Mouse (Mus musculus) hindbrain, embryonic 12.5 days (tissue): ENCODE results near the gene Fggy. TPM values are rescaled to one million over a fixed set of nuclear protein-coding genes. Genes with fewer than 3 reads are reported as not detected.
A peak's percentile ranks its signal among the peaks of the same experiment; 100 is the strongest.

Experiments used
- ATAC-seq: fragments of 200-750 bp; cut with Nextera tagmentation; 2 replicates; pipeline ENCODE4 v1.8.0; 2017; ENCODE audit warnings: moderate TSS enrichment; ENCODE audit not compliant: low FRiP score
- H3K27ac ChIP-seq: fragments of 300-500 bp; sonication (generic); 2 replicates; pipeline ENCODE4 v1.5.1; 2016; ENCODE audit warnings: mild to moderate bottlenecking
- H3K27me3 ChIP-seq: fragments of 300-500 bp; sonication (generic); 2 replicates; pipeline ENCODE4 v1.6.1; 2016; ENCODE audit warnings: mild to moderate bottlenecking
- H3K36me3 ChIP-seq: fragments of 300-500 bp; sonication (generic); 2 replicates; pipeline ENCODE4 v1.6.1; 2016; ENCODE audit warnings: mild to moderate bottlenecking
- H3K4me1 ChIP-seq: fragments of 300-500 bp; sonication (generic); 2 replicates; pipeline ENCODE4 v1.6.1; 2016
- H3K4me2 ChIP-seq: fragments of 300-500 bp; sonication (generic); replicated peaks from 2 replicates; pipeline ENCODE4 v1.6.1; 2016; ENCODE audit warnings: mild to moderate bottlenecking
- H3K4me3 ChIP-seq: fragments of 300-500 bp; sonication (generic); 2 replicates; pipeline ENCODE4 v1.5.1; 2016; ENCODE audit warnings: mild to moderate bottlenecking
- H3K9ac ChIP-seq: fragments of 300-500 bp; sonication (generic); 2 replicates; pipeline ENCODE4 v1.6.1; 2016; ENCODE audit warnings: mild to moderate bottlenecking, moderate library complexity
- H3K9me3 ChIP-seq: fragments of 300-500 bp; sonication (generic); replicated peaks from 2 replicates; pipeline ENCODE4 v1.6.1; 2016; ENCODE audit warnings: mild to moderate bottlenecking
- WGBS: fragments of 180-500 bp; shearing (Covaris S2); methylation state at CpG from one replicate; pipeline ENCODE4 v1.1.7; 2016; 5-methylcytosine and 5-hydroxymethylcytosine counted together
- polyA plus RNA-seq: library from polyadenylated mRNA; unstranded; fragments of >200 nt; fragmentation: Nextera tagmentation; extraction: Ambion mirVana; gene quantifications from 2 replicates; pipeline ENCODE4 v1.2.1, GENCODE M21; 2016

Gene Fggy
- polyA plus RNA-seq, 1 experiment from 2014 or later, result 8.7 TPM

DNA sequence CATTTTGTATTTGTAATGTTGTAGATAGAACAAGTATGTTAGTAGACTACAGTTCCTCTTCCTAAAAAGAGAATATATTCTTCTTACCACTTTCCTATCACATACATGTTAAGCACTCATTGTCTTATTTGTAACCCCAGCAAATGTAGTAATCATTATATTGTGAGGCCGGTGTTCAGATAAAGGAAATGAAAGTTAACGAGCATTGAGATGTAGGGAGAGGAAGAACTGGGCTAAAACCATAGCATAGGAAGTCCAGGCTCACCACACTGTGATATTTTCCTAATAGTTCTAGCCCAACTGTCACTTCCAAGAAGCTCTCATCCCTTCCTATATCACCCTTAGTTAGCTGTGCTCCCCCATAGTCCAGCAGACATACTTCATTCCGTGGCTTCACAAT lies 218.3 kb downstream of the Fggy start:
- Histone ChIP-seq H3K4me3 (no peak overlapping the region), H3K36me3 (no peaks in the 10 kb centered on the region), H3K4me2 (no peak overlapping the region), H3K27ac (no peak overlapping the region), H3K9me3 (no peaks in the 10 kb centered on the region), H3K9ac (no peak overlapping the region), H3K27me3 (no peaks in the 10 kb centered on the region), H3K4me1 (peaks cover 3% of the 10 kb centered on the region; the same call in 1 of the 2 replicates)
- ATAC-seq, result no peak
- WGBS, result 89% methylated on average over 3 of the region's 3 CpGs

DNA sequence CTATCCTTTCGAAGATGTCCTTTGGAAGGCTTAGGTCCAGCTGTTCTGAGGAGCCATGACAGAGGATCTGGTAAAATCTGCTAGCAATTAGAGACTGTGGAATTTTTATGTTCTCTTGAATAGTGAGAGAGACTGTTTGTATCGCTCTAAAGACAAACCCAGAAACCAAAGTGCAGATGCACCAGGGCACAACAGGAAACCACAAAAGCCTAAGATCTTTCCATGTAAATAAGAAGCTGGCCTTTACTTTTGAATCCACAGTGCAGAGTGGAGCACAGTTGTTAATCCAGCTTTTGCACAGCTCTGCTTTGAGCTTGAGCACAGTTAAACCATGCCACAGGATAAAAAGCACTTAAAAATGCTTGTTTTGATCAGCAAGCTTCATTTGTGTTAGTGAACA lies 220.5 kb downstream of the Fggy start:
- Histone ChIP-seq H3K4me3 (no peak overlapping the region), H3K4me2 (no peak overlapping the region), H3K9me3 (no peaks in the 10 kb centered on the region), H3K9ac (no peak overlapping the region), H3K27ac (no peak overlapping the region), H3K27me3 (no peaks in the 10 kb centered on the region), H3K4me1 (no peaks in the 10 kb centered on the region; the same call in 1 of the 2 replicates), H3K36me3 (no peaks in the 10 kb centered on the region)
- no peak for ATAC-seq
- 76% methylated on average over 2 of the region's 2 CpGs for WGBS

DNA sequence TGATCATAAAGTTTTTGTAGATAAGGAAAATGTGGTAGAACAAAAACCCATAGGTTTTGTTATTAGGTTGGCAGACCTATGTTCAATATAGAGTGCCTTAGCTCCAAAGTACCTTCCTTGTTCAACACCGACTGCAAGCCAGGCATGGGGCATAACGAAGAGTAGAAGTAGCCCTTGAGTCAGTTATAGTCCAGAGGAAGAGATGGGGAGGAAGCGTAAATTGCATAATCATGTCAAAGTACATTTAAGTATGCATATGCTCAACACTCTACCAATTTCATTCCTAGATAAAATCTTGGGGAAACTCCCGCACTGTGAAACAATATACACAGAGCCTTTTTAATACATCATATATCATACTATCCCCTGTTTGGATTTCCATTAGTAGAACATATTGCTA lies 221.2 kb downstream of the Fggy start:
- H3K27ac ChIP-seq, result no peak overlapping the region
- H3K9ac ChIP-seq, result no peak overlapping the region
- no peaks in the 10 kb centered on the region for H3K36me3 ChIP-seq
- no peaks in the 10 kb centered on the region for H3K9me3 ChIP-seq
- no peak for ATAC-seq
- WGBS, result 93% methylated on average over 4 of the region's 4 CpGs
- no peak overlapping the region for H3K4me3 ChIP-seq
- no peak overlapping the region for H3K4me2 ChIP-seq
- H3K4me1 ChIP-seq, result no peaks in the 10 kb centered on the region
- no peaks in the 10 kb centered on the region for H3K27me3 ChIP-seq

DNA sequence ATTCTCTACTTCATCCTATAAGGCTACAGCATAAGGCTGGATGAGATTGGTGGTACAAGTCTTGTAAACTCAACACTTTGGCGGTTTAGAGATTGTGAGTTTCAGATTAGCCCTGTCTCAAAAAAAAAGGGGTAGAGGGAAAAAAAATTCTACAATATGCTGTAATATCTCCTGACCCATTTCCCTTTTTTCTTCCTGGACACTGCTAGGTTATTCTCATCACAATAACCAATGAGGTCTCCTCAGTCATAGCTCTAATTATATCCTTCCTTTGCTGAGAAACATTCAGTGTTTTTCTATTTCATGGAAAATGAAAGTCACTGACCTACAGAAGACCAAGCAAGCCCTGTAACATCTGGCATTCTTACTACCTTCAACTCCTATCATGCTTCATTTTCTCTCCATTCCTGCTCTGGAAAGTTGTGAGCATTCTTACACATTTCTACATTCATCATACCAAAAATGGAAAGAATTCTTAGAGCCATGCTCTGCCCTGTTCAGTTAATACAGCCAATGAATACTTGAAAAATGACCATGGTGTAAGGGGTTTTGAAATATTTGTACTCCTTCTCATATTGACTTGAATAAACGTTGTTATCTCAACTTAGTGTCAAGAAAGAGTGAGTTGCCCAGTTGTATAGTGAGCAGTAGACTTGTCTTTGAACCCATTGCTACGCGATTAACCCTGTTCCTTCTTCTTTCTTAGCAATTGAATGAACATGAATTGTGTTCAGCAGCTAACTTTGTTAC lies 227.0 kb downstream of the Fggy start:
- no peak for ATAC-seq

DNA sequence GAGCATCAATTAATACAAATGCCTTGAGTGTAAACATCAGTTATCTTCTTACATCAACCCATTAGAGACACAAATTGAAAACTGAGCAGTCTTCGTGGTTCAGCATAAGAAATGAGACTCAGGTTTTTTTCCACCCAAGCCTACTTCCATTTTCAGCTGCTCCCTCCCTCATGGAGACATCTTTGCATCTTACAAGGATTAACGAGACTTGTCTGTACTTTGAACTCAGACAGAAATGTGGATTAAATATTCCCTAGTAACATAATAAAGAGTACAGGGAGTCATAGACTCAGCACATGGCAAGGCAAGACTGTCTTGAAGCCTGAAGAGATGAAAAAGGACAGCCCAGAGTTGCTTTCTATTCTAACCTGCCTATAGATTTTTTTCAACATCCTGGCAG lies 230.3 kb downstream of the Fggy start:
- ATAC-seq, result no peak
- WGBS, result 52% methylated on average over 2 of the region's 2 CpGs
- no peaks in the 10 kb centered on the region for H3K9me3 ChIP-seq

More for the DNA sequence above, 227.0 kb downstream of the Fggy start:
- no peak overlapping the region for H3K4me2 ChIP-seq
- H3K9ac ChIP-seq, result no peak overlapping the region
- H3K27me3 ChIP-seq, result no peaks in the 10 kb centered on the region
- H3K4me1 ChIP-seq, result no peaks in the 10 kb centered on the region; the same call in 1 of the 2 replicates
- H3K27ac ChIP-seq, result no peak overlapping the region
- 87% methylated on average over 4 of the region's 4 CpGs for WGBS
- no peaks in the 10 kb centered on the region for H3K36me3 ChIP-seq
- no peak overlapping the region for H3K4me3 ChIP-seq
- no peaks in the 10 kb centered on the region for H3K9me3 ChIP-seq

DNA sequence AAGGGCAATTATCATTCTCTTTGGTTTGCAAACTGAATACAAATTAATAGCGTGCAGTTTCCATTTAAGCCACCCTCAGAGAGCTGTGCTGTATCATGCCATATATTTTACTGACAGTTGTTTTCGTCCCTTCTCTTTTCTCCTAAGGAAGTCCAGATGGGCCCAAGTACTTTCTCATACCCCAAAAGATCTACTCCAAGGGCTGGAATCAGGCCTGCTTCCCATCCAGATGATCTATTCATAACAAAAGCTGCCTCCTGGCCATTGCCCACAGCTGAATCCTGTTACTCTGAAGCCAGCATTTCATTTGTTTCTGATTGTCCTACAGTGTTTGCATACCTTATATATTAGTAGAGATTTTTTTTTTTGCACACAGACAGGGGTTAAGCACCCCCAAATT lies 231.6 kb downstream of the Fggy start:
- no peaks in the 10 kb centered on the region for H3K36me3 ChIP-seq
- ATAC-seq, result no peak
- no peak overlapping the region for H3K27ac ChIP-seq
- H3K4me3 ChIP-seq, result no peak overlapping the region
- no peaks in the 10 kb centered on the region for H3K27me3 ChIP-seq
- WGBS, result 65% methylated on average over 2 of the region's 2 CpGs
- H3K4me1 ChIP-seq, result no peaks in the 10 kb centered on the region; the same call in 1 of the 2 replicates
- no peak overlapping the region for H3K4me2 ChIP-seq
- H3K9me3 ChIP-seq, result no peaks in the 10 kb centered on the region
- no peak overlapping the region for H3K9ac ChIP-seq

More for the DNA sequence above, 230.3 kb downstream of the Fggy start:
- Histone ChIP-seq H3K27ac (no peak overlapping the region), H3K4me3 (no peak overlapping the region), H3K36me3 (no peaks in the 10 kb centered on the region), H3K9ac (no peak overlapping the region), H3K4me1 (no peaks in the 10 kb centered on the region; the same call in 1 of the 2 replicates), H3K4me2 (no peak overlapping the region), H3K27me3 (no peaks in the 10 kb centered on the region)

DNA sequence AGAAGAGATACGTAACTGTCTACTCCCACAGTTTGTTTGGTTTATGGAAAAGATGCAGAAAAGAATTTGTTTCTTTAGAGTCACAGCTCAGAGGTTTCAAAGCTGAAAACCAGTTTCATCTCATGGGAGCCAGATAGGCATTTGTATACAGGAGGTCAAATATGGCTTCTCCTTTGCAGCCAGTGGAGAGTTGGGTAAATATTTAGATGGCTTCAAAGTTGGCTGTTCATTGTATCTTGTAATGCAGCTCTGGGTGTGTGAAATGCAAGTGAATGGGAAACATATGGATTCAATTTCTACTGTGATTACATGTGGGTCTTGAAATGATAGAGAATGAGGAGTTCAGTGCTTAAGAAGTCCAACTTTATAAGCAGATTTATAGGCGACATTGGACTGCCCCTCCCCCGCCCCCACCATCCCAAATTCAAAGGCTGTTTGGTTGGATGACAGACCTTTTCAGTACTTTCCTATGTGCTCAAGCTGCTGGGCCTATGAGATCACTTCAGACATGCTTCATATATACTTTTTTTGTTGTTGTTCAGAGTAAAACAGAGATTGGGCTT lies 234.7 kb downstream of the Fggy start:
- H3K4me2 ChIP-seq, result no peak overlapping the region
- 84% methylated on average over 3 of the region's 3 CpGs for WGBS
- no peak overlapping the region for H3K9ac ChIP-seq
- no peak overlapping the region for H3K4me3 ChIP-seq
- no peaks in the 10 kb centered on the region; the same call in 1 of the 2 replicates for H3K4me1 ChIP-seq
- no peaks in the 10 kb centered on the region for H3K36me3 ChIP-seq
- no peaks in the 10 kb centered on the region for H3K9me3 ChIP-seq
- ATAC-seq, result no peak
- H3K27me3 ChIP-seq, result no peaks in the 10 kb centered on the region
- H3K27ac ChIP-seq, result no peak overlapping the region

DNA sequence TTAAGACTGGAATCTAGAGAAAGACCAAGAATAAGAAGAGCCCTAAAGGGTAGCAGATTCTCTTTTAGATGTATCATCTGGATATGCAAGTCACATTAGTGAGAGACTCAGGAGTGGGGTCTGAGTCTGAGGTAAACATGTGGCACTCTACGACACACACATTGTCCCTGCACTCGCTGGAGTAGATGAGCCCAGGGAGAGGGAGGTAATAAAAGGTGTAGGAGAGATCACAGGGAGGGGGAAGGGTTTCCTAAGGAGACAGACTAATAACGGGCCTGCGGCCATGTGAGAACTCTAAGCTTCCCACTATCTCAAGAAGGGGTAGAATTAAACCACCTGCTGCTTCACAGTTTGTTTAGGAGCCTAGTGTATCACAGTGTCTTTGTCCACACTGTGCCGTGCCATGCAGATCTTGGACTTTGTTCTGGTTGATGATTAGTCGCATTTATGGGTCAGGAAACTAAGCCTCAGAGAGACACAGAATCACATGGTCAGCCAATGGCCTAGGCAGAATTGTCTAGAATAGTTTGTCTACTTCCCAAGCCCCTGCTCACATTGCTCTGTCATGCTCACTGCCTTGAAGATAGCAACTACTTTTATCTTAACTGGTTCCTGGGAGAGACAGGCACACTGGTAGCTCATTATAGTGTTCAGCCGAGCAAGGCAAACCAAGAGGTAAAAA lies 236.5 kb downstream of the Fggy start:
- Histone ChIP-seq H3K27me3 (no peaks in the 10 kb centered on the region), H3K4me1 (no peaks in the 10 kb centered on the region; the same call in 1 of the 2 replicates), H3K27ac (no peak overlapping the region), H3K4me3 (no peak overlapping the region), H3K4me2 (no peak overlapping the region), H3K9ac (no peak overlapping the region), H3K9me3 (no peaks in the 10 kb centered on the region), H3K36me3 (no peaks in the 10 kb centered on the region)
- WGBS, result 61% methylated on average over 7 of the region's 7 CpGs
- no peak for ATAC-seq

DNA sequence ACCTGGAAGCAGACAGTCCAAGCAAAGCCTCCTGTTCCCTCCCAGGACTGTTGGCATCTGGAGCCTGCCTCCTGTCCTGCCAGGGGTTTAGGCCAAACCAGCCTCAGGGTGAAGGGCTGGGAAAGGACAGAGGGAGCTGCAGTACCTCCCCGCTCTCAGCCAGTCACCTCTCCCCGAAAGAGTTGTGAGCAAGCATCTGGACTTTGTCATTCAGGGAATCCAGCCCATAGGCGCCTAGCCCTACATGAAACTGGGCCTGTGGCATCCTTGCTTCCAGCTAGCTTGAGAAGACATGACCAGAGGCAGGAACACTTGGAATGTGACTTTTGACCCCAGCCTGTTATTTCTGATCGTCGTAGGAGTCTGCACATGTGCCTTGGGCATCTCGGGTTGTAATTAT lies 237.3 kb downstream of the Fggy start:
- H3K27me3 ChIP-seq, result no peaks in the 10 kb centered on the region
- H3K4me3 ChIP-seq, result no peak overlapping the region
- H3K9ac ChIP-seq, result no peak overlapping the region
- no peaks in the 10 kb centered on the region for H3K36me3 ChIP-seq
- ATAC-seq, result no peak
- no peaks in the 10 kb centered on the region for H3K9me3 ChIP-seq
- no peak overlapping the region for H3K27ac ChIP-seq
- no peak overlapping the region for H3K4me2 ChIP-seq
- 65% methylated on average over 6 of the region's 6 CpGs for WGBS
- H3K4me1 ChIP-seq, result no peaks in the 10 kb centered on the region

DNA sequence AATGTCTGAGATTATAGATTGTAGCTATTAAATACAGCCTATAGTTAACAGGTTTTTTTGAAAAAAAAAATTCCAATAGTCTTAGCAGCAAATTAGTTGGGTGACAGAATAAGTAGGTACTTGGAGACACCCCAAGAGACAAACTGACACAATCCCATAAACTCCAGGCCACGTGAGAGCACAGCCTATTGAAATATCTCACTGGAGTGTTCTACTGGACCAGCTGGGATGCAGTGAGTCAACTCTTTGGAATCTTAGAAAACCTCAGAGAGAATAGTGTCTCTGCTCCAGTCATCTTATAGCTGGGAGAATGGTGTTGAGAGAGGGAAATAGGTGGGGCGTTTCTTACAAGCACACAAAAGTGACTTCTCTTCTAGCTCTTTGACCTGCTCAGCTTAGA lies 238.0 kb downstream of the Fggy start:
- Histone ChIP-seq H3K27me3 (no peaks in the 10 kb centered on the region), H3K9me3 (no peaks in the 10 kb centered on the region), H3K27ac (no peak overlapping the region), H3K36me3 (no peaks in the 10 kb centered on the region), H3K9ac (no peak overlapping the region), H3K4me2 (no peak overlapping the region), H3K4me1 (no peaks in the 10 kb centered on the region), H3K4me3 (no peak overlapping the region)
- WGBS, result 82% methylated on average over 2 of the region's 2 CpGs
- no peak for ATAC-seq

DNA sequence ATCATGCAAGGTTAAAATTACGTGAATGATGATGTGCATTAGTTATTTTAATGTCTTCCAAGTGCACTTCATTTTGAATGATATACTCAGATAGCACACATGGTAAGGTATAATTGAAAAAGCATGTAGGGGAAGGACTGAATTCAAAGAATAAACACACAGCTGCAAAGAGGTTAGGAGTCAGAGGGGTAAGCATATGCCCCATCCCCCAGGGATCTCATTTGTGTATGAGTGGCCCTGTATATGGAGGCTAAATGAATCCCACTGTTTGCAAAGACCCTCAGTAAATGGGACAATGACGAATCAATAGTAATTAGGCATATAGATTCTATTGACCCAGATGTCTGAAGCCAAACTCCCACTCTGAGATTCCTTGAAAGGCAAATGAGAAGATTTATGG lies 262.3 kb downstream of the Fggy start:
- Histone ChIP-seq H3K4me1 (peaks cover 8% of the 10 kb centered on the region), H3K27me3 (no peaks in the 10 kb centered on the region), H3K9me3 (no peaks in the 10 kb centered on the region), H3K36me3 (no peaks in the 10 kb centered on the region), H3K4me2 (no peak overlapping the region), H3K27ac (no peak overlapping the region), H3K9ac (no peak overlapping the region), H3K4me3 (no peak overlapping the region)
- ATAC-seq, result peak; percentile 71; the same call in 1 of the 2 replicates
- WGBS, result 42% methylated on average over 2 of the region's 2 CpGs

DNA sequence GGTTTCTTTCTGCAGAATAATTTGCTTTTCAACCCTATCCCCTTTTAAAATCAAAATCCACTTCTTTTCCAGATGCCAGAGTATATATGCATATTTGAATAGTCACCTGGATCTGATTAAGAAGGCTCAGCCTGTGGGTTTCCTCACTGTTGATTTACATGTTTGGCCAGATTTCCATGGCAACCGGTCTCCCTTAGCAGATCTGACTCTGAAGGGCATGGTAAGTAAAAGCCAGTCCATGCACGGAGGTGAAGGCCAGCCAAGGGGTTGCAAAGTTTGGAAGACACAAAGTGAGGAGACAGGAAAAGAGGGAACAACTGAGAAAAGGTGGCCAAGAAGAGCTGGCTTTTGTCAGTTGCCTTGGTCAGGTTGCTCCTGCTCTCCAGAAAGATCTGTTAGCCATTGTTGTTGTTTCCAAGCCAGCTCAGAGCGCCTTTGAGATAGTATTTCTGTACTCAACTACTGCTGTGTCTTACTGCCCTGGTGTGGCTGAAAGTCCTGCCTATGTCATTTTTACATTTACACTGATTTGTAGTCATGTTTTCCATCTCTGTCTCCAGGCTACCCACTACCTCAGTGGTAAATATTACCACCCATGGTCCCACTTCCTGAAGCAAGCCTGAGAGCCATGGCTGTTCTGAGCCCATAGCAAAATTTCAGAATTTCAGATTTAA lies 264.7 kb downstream of the Fggy start:
- no peak overlapping the region for H3K27ac ChIP-seq
- peaks cover 8% of the 10 kb centered on the region for H3K4me1 ChIP-seq
- no peak overlapping the region for H3K9ac ChIP-seq
- H3K27me3 ChIP-seq, result no peaks in the 10 kb centered on the region
- no peaks in the 10 kb centered on the region for H3K9me3 ChIP-seq
- no peak for ATAC-seq
- no peak overlapping the region for H3K4me3 ChIP-seq
- no peak overlapping the region for H3K4me2 ChIP-seq
- H3K36me3 ChIP-seq, result no peaks in the 10 kb centered on the region
- 56% methylated on average over 3 of the region's 3 CpGs for WGBS
